Mouse (Mus musculus) kidney, adult 2 months (tissue): ENCODE data around the gene Olfr979. TPM values are rescaled to one million over a fixed set of nuclear protein-coding genes. Genes with fewer than 3 reads are reported as not detected.

Experiments
- DNase-seq: peaks from one replicate; pipeline ENCODE4 v3.0.0; 2021
- H3K27ac ChIP-seq: fragments of 200-500 bp; 2 replicates; pipeline ENCODE4 v1.5.1; 2012; ENCODE audit warnings: low read depth, low read length, control low read depth, inconsistent platforms; ENCODE audit not compliant: insufficient read depth
- H3K27me3 ChIP-seq: fragments of 200-500 bp; replicated peaks from 2 replicates; pipeline ENCODE4 v1.6.1; 2012; ENCODE audit warnings: mild to moderate bottlenecking, moderate library complexity, low read length, inconsistent platforms; ENCODE audit not compliant: control insufficient read depth, insufficient read depth
- H3K36me3 ChIP-seq: fragments of 200-500 bp; 2 replicates; pipeline ENCODE4 v1.6.1; 2012; ENCODE audit warnings: mild to moderate bottlenecking, moderate library complexity, low read length, inconsistent platforms; ENCODE audit not compliant: control insufficient read depth, insufficient read depth
- H3K4me1 ChIP-seq: fragments of 200-500 bp; 2 replicates; pipeline ENCODE4 v1.6.1; 2011; ENCODE audit warnings: low read length; ENCODE audit not compliant: control insufficient read depth, insufficient read depth
- H3K4me3 ChIP-seq: fragments of 200-500 bp; 2 replicates; pipeline ENCODE4 v1.5.1; 2011; ENCODE audit warnings: mild to moderate bottlenecking, low read depth, low read length, control low read depth; ENCODE audit not compliant: insufficient read depth
- CTCF ChIP-seq: fragments of 200-500 bp; conservative IDR thresholded peaks from 2 replicates; pipeline ENCODE4 v1.5.1; 2011; ENCODE audit warnings: low read depth, mild to moderate bottlenecking, control low read depth, low read length, moderate library complexity, mixed read lengths; ENCODE audit not compliant: insufficient read depth, insufficient read length
- POLR2A ChIP-seq: fragments of 200-500 bp; IDR thresholded peaks from one replicate; pipeline ENCODE4 v1.6.1; 2011; ENCODE audit warnings: low read depth, low read length, control low read depth
- WGBS: fragments of 180-500 bp; shearing (Covaris S2); methylation state at CpG from one replicate; pipeline ENCODE4 v1.1.7; 2018; 5-methylcytosine and 5-hydroxymethylcytosine counted together
- polyA plus RNA-seq: library from polyadenylated mRNA; depleted of rRNA; stranded (reverse); fragments of >200 nt; gene quantifications from 2 replicates; pipeline ENCODE4 v1.2.3, GENCODE M21; 2012; rRNA removed

Gene Olfr979
- polyA plus RNA-seq, 1 experiment: not detected

GRCm38 (mm10) chr9:39951946-39952345, 51.3 kb downstream of the Olfr979 start, which contains the start of gene Olfr975:
Gene Olfr975, minus strand, starts transcription at chr9:39952046.
- no peaks in the 10 kb centered on the region for H3K4me1 ChIP-seq
- no peaks in the 10 kb centered on the region for H3K36me3 ChIP-seq
- no peaks in the 10 kb centered on the region for H3K27me3 ChIP-seq
- TF ChIP-seq CTCF (no peak), POLR2A (no peak)
- no peak for DNase-seq
- no peak within 1 kb of the TSS for H3K4me3 ChIP-seq
- 58% methylated on average over 1 of the region's 1 CpGs for WGBS
- H3K27ac ChIP-seq: no peak within 1 kb of the TSS

Other genes with a start within 250 kb of the Olfr979 start
- not detected in 2 replicates for gene Olfr968, start 220.2 kb downstream of the Olfr979 start, polyA plus RNA-seq
- not detected in 2 replicates for gene Olfr969, start 212.5 kb downstream of the Olfr979 start, polyA plus RNA-seq
- not detected in 2 replicates for gene Olfr970, start 194.6 kb downstream of the Olfr979 start, polyA plus RNA-seq
- not detected in 2 replicates for gene Olfr971, start 166.6 kb downstream of the Olfr979 start, polyA plus RNA-seq
- not detected in 2 replicates for gene Olfr972, start 137.0 kb downstream of the Olfr979 start, polyA plus RNA-seq
- gene Olfr229, start 96.1 kb downstream of the Olfr979 start, polyA plus RNA-seq: not detected in 2 replicates
- not detected in 2 replicates for gene Olfr974, start 66.0 kb downstream of the Olfr979 start, polyA plus RNA-seq
- not detected in 2 replicates for gene Olfr975, start 51.4 kb downstream of the Olfr979 start, polyA plus RNA-seq
- not detected in 2 replicates for gene Olfr976, start 42.3 kb downstream of the Olfr979 start, polyA plus RNA-seq
- not detected in 2 replicates for gene Olfr978, start 11.4 kb downstream of the Olfr979 start, polyA plus RNA-seq
- not detected in 2 replicates for gene Olfr980, start 6.1 kb upstream of the Olfr979 start, polyA plus RNA-seq
- gene Olfr981, start 18.0 kb upstream of the Olfr979 start, polyA plus RNA-seq: not detected in 2 replicates
- gene Olfr982, start 70.4 kb upstream of the Olfr979 start, polyA plus RNA-seq: not detected in 2 replicates
- not detected in 2 replicates for gene Olfr983, start 90.1 kb upstream of the Olfr979 start, polyA plus RNA-seq
- not detected in 2 replicates for gene Olfr984, start 110.7 kb upstream of the Olfr979 start, polyA plus RNA-seq
- gene Olfr985, start 126.7 kb upstream of the Olfr979 start, polyA plus RNA-seq: not detected in 2 replicates
- not detected in 2 replicates for gene Tmem225, start 144.7 kb upstream of the Olfr979 start, polyA plus RNA-seq
- gene Olfr986, start 177.5 kb upstream of the Olfr979 start, polyA plus RNA-seq: not detected in 2 replicates
- gene Zfp202, start 188.9 kb upstream of the Olfr979 start, polyA plus RNA-seq: 0.94 and 1.1 TPM in 2 replicates